Mouse (Mus musculus) lung, adult 2 months (tissue): ENCODE results near the gene 1700040F15Rik. TPM values are rescaled to one million over a fixed set of nuclear protein-coding genes. Genes with fewer than 3 reads are reported as not detected.
"Not testable (repeated sequence)": the region's sequence is repeated elsewhere in the genome, so short reads cannot be mapped to it uniquely, and the experiment has no call there.

ENCODE experiments used
- DNase-seq: peaks from one replicate; pipeline ENCODE4 v3.0.0; 2022
- H3K4me1 ChIP-seq: fragments of 200-500 bp; 2 replicates; pipeline ENCODE4 v1.6.1; 2011; ENCODE audit warnings: low read length; ENCODE audit not compliant: control insufficient read depth, insufficient read depth
- H3K4me3 ChIP-seq: fragments of 200-500 bp; replicated peaks from 2 replicates; pipeline ENCODE3; 2011; ENCODE audit warnings: low read depth, mild to moderate bottlenecking, control low read depth, low read length; ENCODE audit errors: extremely low read depth
- WGBS: fragments of 180-500 bp; shearing (Covaris S2); methylation state at CpG from one replicate; pipeline ENCODE4 v1.1.7; 2018; 5-methylcytosine and 5-hydroxymethylcytosine counted together
- polyA plus RNA-seq: library from polyadenylated mRNA; depleted of rRNA; stranded (reverse); fragments of >200 nt; gene quantifications from 2 replicates; pipeline ENCODE4 v1.2.3, GENCODE M21; 2012; rRNA removed

1700040F15Rik gene
- polyA plus RNA-seq, result not detected in 2 replicates

- DNase-seq, H3K4me1 ChIP-seq, H3K4me3 ChIP-seq: not testable (repeated sequence)
- WGBS, result no CpG with 5 or more reads among the region's 8 CpGs
These were observed at the start of gene 1700040F15Rik for GRCm38 (mm10) chrY:61101947-61102346. Gene 1700040F15Rik (plus strand): TSS chrY:61102247.
